Mouse (Mus musculus) cerebellum, adult 2 months (tissue): Measurements from ENCODE around the gene Slc16a6.

Experiments
- CTCF ChIP-seq: fragments of 200-500 bp; IDR thresholded peaks from 2 replicates; pipeline ENCODE4 v1.5.1; 2011; ENCODE audit warnings: low read depth, mild to moderate bottlenecking, control low read depth, low read length, moderate library complexity, borderline replicate concordance; ENCODE audit not compliant: insufficient read depth
- POLR2A ChIP-seq: fragments of 200-500 bp; IDR thresholded peaks from 2 replicates; pipeline ENCODE4 v1.6.1; 2011; ENCODE audit warnings: low read length, control low read depth, borderline replicate concordance; ENCODE audit not compliant: insufficient read depth

GRCm38 (mm10) chr11:109476241-109476640 is 2.8 kb upstream of the Slc16a6 start:
- no peak for TF ChIP-seq POLR2A
- no peak for TF ChIP-seq CTCF
